Mouse (Mus musculus): ENCODE results near the gene Cma2. TPM values are rescaled to one million over a fixed set of nuclear protein-coding genes. Genes with fewer than 3 reads are reported as not detected.
"Not testable (repeated sequence)": the region's sequence is repeated elsewhere in the genome, so short reads cannot be mapped to it uniquely, and the experiment has no call there.

Cma2 gene
- polyA plus RNA-seq, 1 experiment, result not detected

GRCm38 (mm10) chr14:55940070-55940800 is 10.5 kb upstream of the Cma2 start:
- no peak for TF ChIP-seq GATA1 (IDR thresholded peaks at IDR 0.05; ENCODE audit: borderline replicate concordance, low read length)
- TF ChIP-seq FLI1 (IDR thresholded peaks at IDR 0.05; ENCODE audit: low read length), result no peak
- Histone ChIP-seq H3K36me3 (replicated peaks; ENCODE audit: low read length) (no peaks in the 10 kb centered on the region), H3K27me3 (replicated peaks) (peaks cover 2% of the 10 kb centered on the region), H3K9me3 (no peaks in the 10 kb centered on the region), H3K4me1 (peaks cover 30% of the 10 kb centered on the region), H3K4me3 (replicated peaks) (no peak overlapping the region)

GRCm38 (mm10) chr14:55943601-55944000 is 7.2 kb upstream of the Cma2 start:
- H3K36me3 ChIP-seq (replicated peaks; ENCODE audit: low read length), result no peaks in the 10 kb centered on the region
- peaks cover 2% of the 10 kb centered on the region for H3K27me3 ChIP-seq (replicated peaks)
- TF ChIP-seq GATA1 (IDR thresholded peaks at IDR 0.05; ENCODE audit: borderline replicate concordance, low read length), result no peak
- TF ChIP-seq FLI1 (IDR thresholded peaks at IDR 0.05; ENCODE audit: low read length), result no peak
- peaks cover 58% of the 10 kb centered on the region for H3K4me1 ChIP-seq
- H3K9me3 ChIP-seq, result no peaks in the 10 kb centered on the region
- no peak overlapping the region for H3K4me3 ChIP-seq (replicated peaks)

GRCm38 (mm10) chr14:55944575-55944974 is 6.2 kb upstream of the Cma2 start, which contains the start of gene Cma1:
Gene Cma1, minus strand, starts transcription at chr14:55944675.
- Histone ChIP-seq H3K4me3 (replicated peaks) (no peak within 1 kb of the TSS), H3K4me1 (peaks cover 52% of the 10 kb centered on the region), H3K9me3 (no peaks in the 10 kb centered on the region), H3K36me3 (replicated peaks; ENCODE audit: low read length) (no peaks in the 10 kb centered on the region), H3K27me3 (replicated peaks) (peaks cover 2% of the 10 kb centered on the region)
- no peak for TF ChIP-seq GATA1 (IDR thresholded peaks at IDR 0.05; ENCODE audit: borderline replicate concordance, low read length)
- no peak for TF ChIP-seq FLI1 (IDR thresholded peaks at IDR 0.05; ENCODE audit: low read length)

GRCm38 (mm10) chr14:55946269-55946969 is 4.4 kb upstream of the Cma2 start:
- H3K9me3 ChIP-seq, result no peaks in the 10 kb centered on the region
- no peak for TF ChIP-seq FLI1 (IDR thresholded peaks at IDR 0.05; ENCODE audit: low read length)
- TF ChIP-seq GATA1 (IDR thresholded peaks at IDR 0.05; ENCODE audit: borderline replicate concordance, low read length), result no peak
- H3K4me3 ChIP-seq (replicated peaks), result peak overlapping the region; percentile 76
- H3K27me3 ChIP-seq (replicated peaks), result peaks cover 8% of the 10 kb centered on the region
- no peaks in the 10 kb centered on the region for H3K36me3 ChIP-seq (replicated peaks; ENCODE audit: low read length)
- peaks cover 59% of the 10 kb centered on the region for H3K4me1 ChIP-seq

- Histone ChIP-seq H3K27me3 (replicated peaks) (peaks cover 6% of the 10 kb centered on the region), H3K4me1 (no peaks in the 10 kb centered on the region), H3K36me3 (replicated peaks; ENCODE audit: low read length) (no peaks in the 10 kb centered on the region), H3K4me3 (replicated peaks) (no peak overlapping the region), H3K9me3 (no peaks in the 10 kb centered on the region)
- TF ChIP-seq FLI1 (IDR thresholded peaks at IDR 0.05; ENCODE audit: low read length) (no peak), GATA1 (IDR thresholded peaks at IDR 0.05; ENCODE audit: borderline replicate concordance, low read length) (no peak)
These were observed 12.5 kb downstream of the Cma2 start for GRCm38 (mm10) chr14:55963263-55963662.

GRCm38 (mm10) chr14:55963900-55964299 is 13.1 kb downstream of the Cma2 start:
- H3K36me3 ChIP-seq (replicated peaks; ENCODE audit: low read length); H3K4me3 ChIP-seq (replicated peaks); H3K4me1 ChIP-seq: not testable (repeated sequence)

GRCm38 (mm10) chr14:55987464-55987863 is 36.7 kb downstream of the Cma2 start:
- not testable (repeated sequence) for H3K4me3 ChIP-seq (replicated peaks); H3K4me1 ChIP-seq; H3K27me3 ChIP-seq (replicated peaks); H3K9me3 ChIP-seq; H3K36me3 ChIP-seq (replicated peaks; ENCODE audit: low read length)

More at GRCm38 (mm10) chr14:55963900-55964299, 13.1 kb downstream of the Cma2 start:
- not testable (repeated sequence) for H3K27me3 ChIP-seq (replicated peaks); H3K9me3 ChIP-seq

- Histone ChIP-seq H3K27me3 (replicated peaks) (peaks cover 2% of the 10 kb centered on the region), H3K4me3 (replicated peaks) (no peak overlapping the region), H3K9me3 (no peaks in the 10 kb centered on the region), H3K4me1 (peaks cover 5% of the 10 kb centered on the region), H3K36me3 (replicated peaks; ENCODE audit: low read length) (no peaks in the 10 kb centered on the region)
- no peak for TF ChIP-seq FLI1 (IDR thresholded peaks at IDR 0.05; ENCODE audit: low read length)
- no peak for TF ChIP-seq GATA1 (IDR thresholded peaks at IDR 0.05; ENCODE audit: borderline replicate concordance, low read length)
These were observed 62.4 kb downstream of the Cma2 start for GRCm38 (mm10) chr14:56013147-56013546.

- Histone ChIP-seq H3K4me1 (peaks cover 5% of the 10 kb centered on the region), H3K9me3 (no peaks in the 10 kb centered on the region), H3K36me3 (replicated peaks; ENCODE audit: low read length) (no peaks in the 10 kb centered on the region), H3K27me3 (replicated peaks) (peaks cover 4% of the 10 kb centered on the region), H3K4me3 (replicated peaks) (no peak overlapping the region)
- TF ChIP-seq FLI1 (IDR thresholded peaks at IDR 0.05; ENCODE audit: low read length) (no peak), GATA1 (IDR thresholded peaks at IDR 0.05; ENCODE audit: borderline replicate concordance, low read length) (no peak)
These were observed 63.1 kb downstream of the Cma2 start for GRCm38 (mm10) chr14:56013924-56014323.

- not testable (repeated sequence) for H3K36me3 ChIP-seq (replicated peaks; ENCODE audit: low read length); H3K4me1 ChIP-seq; H3K9me3 ChIP-seq; H3K4me3 ChIP-seq (replicated peaks); H3K27me3 ChIP-seq (replicated peaks)
These were observed 66.9 kb downstream of the Cma2 start, which contains the start of gene Mcpt1 for GRCm38 (mm10) chr14:56017671-56018070. Gene Mcpt1, plus strand, starts transcription at chr14:56017971.

All from megakaryocyte, embryonic 14.5 days (primary cell).